Mouse (Mus musculus) adrenal gland, adult (tissue): ENCODE data around the gene Usp49.
"Not testable (repeated sequence)": the region's sequence is repeated elsewhere in the genome, so short reads cannot be mapped to it uniquely, and the experiment has no call there.

Source experiments
- DNase-seq, 2 experiments: peaks; one replicate each; pipeline ENCODE4 v3.0.0; 2022 to 2023; ENCODE audit warnings: low spot score in 1 of 2; ENCODE audit not compliant: inconsistent age in 2 of 2

Gene Usp49

DNA sequence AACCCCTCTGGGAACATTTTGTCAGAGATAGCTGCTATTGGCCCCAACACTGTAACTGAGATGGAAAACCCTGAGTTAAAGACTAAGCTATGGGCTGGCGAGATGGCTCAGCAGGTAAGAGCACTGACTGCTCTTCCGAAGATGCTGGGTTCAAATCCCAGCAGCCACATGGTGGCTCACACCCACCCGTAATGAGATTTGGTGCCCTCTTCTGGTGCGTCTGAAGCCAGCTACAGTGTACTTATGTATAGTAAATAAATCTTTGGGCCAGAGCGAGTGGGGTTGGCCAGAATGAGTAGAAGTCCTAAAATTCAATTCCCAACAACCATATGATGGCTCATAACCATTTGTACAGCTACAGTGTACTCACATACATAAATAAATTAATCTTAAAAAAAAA, 24.3 kb upstream of the Usp49 start:
- peak in 1 of 2 experiments; percentile 65 for DNase-seq

DNA sequence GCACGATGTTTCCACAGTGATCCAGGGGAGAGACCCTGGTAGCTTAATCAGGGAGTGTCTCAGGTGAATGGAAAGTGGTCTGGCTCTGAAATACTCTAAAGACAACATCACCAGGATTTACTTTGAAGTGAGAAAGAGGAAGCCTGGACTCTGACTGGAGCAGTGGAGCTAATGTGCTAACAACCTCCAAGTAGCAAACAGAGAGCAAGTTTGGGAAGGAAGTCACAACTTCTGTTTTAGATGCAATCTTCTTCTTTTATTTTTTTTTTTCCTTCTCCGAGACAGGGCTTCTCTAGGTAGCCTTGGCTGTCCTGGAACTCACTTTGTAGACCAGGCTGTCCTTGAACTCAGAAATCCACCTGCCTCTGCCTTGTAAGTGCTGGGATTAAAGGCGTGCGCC, 21.3 kb upstream of the Usp49 start:
- no peak for DNase-seq

DNA sequence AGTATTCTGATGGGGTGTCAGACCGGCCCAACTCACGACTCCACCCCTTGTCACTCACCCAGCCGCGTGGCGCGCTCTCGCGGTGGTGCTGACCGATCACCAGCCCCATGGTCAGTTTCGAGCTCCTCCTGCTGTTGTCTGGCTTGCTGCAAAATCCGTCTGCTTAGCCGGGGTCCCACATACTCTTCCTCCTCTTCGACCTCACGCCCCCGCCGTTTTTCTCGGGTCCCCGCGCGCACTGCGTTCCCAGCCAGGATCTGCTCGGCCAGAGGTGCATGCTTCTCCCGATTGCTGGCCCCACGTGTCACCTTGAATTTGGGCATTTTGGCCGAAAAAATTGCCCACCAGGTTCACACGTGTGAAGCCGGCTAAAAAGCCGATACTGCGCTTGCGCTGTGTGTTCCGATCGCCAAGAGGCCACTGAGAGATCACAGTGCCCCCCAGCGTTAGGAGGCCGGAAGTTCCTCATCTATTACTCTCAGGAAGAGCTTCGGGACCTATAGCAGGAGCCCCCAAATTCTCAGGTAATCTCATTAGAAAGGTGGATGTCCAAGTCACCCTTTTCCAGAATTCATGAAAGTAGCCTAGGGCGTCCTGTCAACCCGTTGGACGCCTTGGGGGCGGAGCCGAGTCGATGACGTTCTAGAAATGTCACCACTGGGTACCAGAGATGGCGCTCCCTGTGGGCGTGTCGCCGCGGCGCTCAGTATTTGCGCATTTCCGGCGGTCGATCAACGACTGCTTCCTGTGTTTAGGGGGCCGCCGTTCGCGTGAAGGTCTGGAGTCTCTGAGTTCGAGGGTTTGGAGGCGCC, 19.4 kb upstream of the Usp49 start, which contains the start of the genes Bysl, Med20 and Gm20517:
TSS of gene Bysl (minus strand) at position 644 of the 812 bp plus-strand sequence.
TSS of gene Med20 (plus strand) at position 734 of the 812 bp plus-strand sequence.
TSS of gene Gm20517 (plus strand) at position 741 of the 812 bp plus-strand sequence.
- peak; percentile 97 to 99 for DNase-seq

DNA sequence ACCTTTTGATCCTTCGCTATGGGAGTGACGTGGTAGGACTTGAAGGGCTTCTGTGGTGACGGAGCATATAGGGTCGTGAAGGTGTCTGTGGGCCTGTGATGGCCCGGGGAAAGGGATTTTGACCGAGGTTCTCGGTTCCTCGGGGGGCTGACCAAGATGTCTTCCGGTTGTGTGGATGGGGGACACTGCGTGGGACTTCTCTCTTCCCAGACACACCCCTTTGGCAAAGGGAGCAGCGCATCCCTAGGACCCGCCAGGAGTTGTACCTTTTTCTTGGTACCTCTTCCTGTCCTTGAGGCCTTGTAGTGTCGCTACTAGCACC, 18.9 kb upstream of the Usp49 start:
- no peak for DNase-seq

DNA sequence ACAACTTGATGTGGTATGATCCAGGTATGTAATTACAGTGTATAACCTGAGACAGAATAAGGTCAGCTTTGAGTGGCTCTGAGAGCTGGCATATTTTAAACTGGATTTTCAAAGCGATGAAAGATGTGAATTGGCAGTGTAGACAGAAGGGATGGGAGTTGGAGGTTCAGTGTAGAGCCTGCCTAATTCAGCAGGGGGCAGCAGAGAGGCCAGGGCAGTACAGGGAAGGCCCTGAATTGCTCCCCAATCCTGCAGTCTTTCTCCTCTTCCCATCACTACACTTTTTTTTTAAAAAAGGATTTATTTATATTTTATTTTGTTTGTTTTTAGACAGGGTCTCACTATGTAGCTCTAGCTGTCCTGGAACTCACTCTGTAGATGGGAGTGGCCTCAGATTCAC, 16.5 kb upstream of the Usp49 start:
- DNase-seq: peak in 1 of 2 experiments; percentile 78

- no peak for DNase-seq
Measured at GRCm38 (mm10) chr17:47616119-47616518, 14.4 kb upstream of the Usp49 start.

DNA sequence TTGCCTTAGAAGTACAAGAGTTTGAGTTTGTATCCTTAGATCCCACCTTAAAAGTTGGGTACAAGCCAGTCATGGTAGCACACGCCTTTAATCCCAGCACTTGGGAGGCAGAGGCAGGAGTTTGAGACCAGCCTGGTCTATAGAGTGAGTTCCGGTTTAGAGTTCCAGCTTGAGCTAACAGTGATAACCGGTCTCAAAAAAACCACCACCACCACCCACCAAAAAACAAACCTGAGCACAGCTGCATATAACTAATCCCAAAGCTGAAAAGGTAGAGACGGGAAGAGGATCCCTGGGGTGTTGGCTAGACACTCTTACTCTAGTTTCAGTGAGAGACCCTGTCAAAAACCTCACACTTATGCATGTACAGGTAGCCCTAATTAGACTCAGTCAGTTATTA, 13.8 kb upstream of the Usp49 start:
- DNase-seq: no peak

GRCm38 (mm10) chr17:47617605-47618307, 12.7 kb upstream of the Usp49 start:
- no peak for DNase-seq

- DNase-seq: peak in 1 of 2 experiments; percentile 61
Measured at GRCm38 (mm10) chr17:47618556-47619311, 11.8 kb upstream of the Usp49 start.

DNA sequence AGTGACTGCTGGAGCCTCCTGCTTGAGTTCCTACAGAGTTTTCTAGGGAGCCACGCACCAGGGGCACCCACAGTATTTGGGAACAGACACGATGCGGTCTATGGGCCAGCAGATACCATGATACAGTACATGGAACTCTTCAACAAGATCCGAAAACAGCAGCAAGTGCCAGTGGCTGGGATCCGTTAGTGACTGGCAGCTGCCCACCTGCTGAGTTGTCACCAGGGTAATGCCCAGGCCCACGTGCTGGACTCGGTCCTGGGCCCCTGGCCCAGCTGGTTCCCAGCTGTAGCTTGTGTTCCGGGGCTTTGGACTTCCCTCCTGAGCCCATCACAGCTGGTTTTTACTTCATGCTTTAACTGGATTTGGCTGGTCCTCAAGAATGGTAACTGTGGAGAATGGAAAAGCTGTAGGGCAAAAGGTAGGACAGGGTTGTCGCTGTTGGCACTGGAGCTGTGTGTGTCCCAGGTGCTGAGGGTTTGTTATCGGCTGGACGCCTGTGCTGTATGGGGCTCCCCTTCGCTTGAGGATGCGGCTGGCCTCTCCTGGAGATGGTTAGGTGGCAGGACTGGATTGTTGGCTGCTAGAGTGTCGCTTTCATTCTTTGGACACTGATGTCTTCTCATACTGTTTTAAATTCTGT, 7.5 kb upstream of the Usp49 start:
- DNase-seq: no peak

DNA sequence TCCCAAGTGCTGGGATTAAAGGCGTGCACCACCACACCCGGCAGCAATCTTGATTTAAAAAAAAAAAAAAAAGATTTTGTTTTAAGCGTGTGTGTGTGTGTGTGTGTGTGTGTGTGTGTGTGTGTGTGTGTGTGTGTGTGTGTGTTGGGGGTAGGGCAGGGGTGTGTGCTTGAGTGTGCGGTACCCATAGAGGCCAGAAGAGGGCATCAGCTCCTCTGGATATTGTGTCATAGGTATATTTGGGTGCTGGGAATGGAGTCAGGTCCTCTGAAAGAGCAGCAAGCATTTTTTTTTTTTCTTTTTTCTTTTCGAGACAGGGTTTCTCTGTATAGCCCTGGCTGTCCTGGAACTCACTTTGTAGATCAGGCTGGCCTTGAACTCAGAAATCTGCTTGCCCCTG, 5.9 kb upstream of the Usp49 start:
- not testable (repeated sequence) for DNase-seq

GRCm38 (mm10) chr17:47625088-47625487, 5.4 kb upstream of the Usp49 start:
- DNase-seq: no peak

- DNase-seq: no peak
Measured at GRCm38 (mm10) chr17:47626031-47626430, 4.5 kb upstream of the Usp49 start.

GRCm38 (mm10) chr17:47627791-47628190, 2.7 kb upstream of the Usp49 start:
- no peak for DNase-seq

GRCm38 (mm10) chr17:47628851-47629676, 1.4 kb upstream of the Usp49 start:
- DNase-seq: peak; percentile 96 to 98

GRCm38 (mm10) chr17:47629717-47630677, 493 bp upstream of the Usp49 start:
- peak; percentile 64 to 80 for DNase-seq

DNA sequence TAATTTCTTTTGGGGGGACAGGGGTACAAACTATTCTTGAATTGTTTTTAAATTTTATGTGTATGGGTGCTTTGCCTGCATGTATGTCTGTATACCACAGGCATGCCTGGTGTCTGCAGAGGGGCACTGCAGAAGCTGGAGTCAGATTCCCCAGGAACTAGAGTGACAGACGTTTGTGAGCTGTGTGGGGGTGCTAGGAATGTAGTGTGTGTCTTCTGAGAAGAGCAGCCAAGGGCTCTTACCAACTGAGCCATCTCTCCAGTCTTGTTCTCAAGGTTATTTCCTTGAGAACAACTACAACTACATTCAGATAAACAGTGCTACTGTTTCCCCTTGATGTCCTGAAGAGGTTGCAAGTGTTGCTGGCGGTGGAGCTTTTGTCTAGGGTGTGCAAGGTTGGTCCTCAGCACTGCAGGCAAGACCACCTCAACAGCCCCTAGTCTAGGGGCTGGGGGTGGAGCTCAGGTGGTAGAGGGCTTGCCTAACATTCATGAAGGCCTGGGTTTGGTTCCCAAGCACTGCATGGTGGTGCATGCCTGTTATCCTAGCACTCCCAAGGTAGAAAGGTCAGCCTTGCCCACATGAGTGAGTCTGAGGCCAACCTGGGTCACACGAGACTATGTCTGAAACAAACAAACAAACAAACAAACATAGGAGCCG, 1.8 kb downstream of the Usp49 start:
- no peak for DNase-seq

GRCm38 (mm10) chr17:47633999-47634770, 3.7 kb downstream of the Usp49 start:
- no peak for DNase-seq
